Comparison of ENCODE assay signal across 20 mouse cellular contexts in the genomic region with DNA sequence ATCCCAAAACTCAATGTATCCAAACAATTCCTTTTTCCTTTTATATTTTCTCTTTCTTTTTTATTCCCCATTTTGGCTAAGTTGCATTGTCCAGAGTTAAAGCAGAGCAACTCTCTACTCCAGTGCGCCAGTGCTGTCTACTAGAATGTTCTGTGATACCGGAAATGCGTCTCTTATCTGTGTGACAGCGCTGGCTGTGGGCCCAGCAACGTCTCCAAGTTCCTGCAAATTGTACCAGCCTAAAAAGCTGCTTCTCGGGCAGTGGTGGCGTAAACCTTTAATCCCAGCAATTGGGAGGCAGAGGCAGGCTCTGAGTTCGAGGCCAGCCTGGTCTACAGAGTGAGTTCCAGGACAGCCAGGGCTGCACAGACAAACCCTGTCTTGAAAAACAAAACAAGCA. TPM values are rescaled to one million over a fixed set of nuclear protein-coding genes. Genes with fewer than 3 reads are reported as not detected.
DNase-seq lines count a peak whose midpoint lies in the region; ATAC-seq and TF ChIP-seq lines count a peak whose summit lies in the region.
"Had no signal": no experiment of that assay in that cellular context is flagged by ENCODE, and none has a peak within 500 bp of the region (broad histone marks: within the 10 kb centered on the region; RNA-seq: fewer than 3 reads in every experiment).

No protein-coding gene starts in this region.

- no peak overlapping the region for H3K27ac ChIP-seq in heart, embryonic 12.5 days (ENCODE audit: poor library complexity, severe bottlenecking)
- no peak overlapping the region for H3K27ac ChIP-seq in lung, embryonic 14.5 days (ENCODE audit: low read depth)
- no peak overlapping the region for H3K27ac ChIP-seq in limb, embryonic 10.5 days
- H3K27ac ChIP-seq: heart, embryonic 13.5 days; hindbrain, embryonic 12.5 days; kidney, postnatal 0 days; left cerebral cortex, adult 2 months; liver, embryonic 12.5 days; stomach, postnatal 0 days had no signal

- H3K36me3 ChIP-seq in heart, embryonic 12.5 days, result no peaks in the 10 kb centered on the region
- no peaks in the 10 kb centered on the region for H3K36me3 ChIP-seq in lung, embryonic 14.5 days (ENCODE audit: insufficient read depth)
- no peaks in the 10 kb centered on the region for H3K36me3 ChIP-seq in limb, embryonic 10.5 days
- H3K36me3 ChIP-seq: heart, embryonic 13.5 days; hindbrain, embryonic 12.5 days; liver, embryonic 12.5 days had no signal

- peak; percentile 25 to 45 for DNase-seq in heart, postnatal 10 days
- peak; percentile 63 for DNase-seq in lung, embryonic 14.5 days
- DNase-seq in lung, adult 2 months, result no peak
- DNase-seq in heart, postnatal 4 days, result peak; percentile 20
- no peak for DNase-seq in gastrocnemius, postnatal 14 days
- DNase-seq in limb, embryonic 10.5 days (ENCODE audit: low spot score), result no peak
- DNase-seq: adrenal gland, postnatal 25 days; cerebellum, adult 11 months; cerebellum, postnatal 25 days; layer of hippocampus, adult 9-11 months had no signal

- no peaks in the 10 kb centered on the region for H3K9me3 ChIP-seq in heart, embryonic 12.5 days (replicated peaks)
- H3K9me3 ChIP-seq in lung, embryonic 14.5 days (ENCODE audit: low read depth, low read length), result no peaks in the 10 kb centered on the region
- no peaks in the 10 kb centered on the region for H3K9me3 ChIP-seq in limb, embryonic 10.5 days (replicated peaks)
- H3K9me3 ChIP-seq: heart, embryonic 13.5 days; hindbrain, embryonic 12.5 days; liver, embryonic 12.5 days had no signal

- intact Hi-C loops in heart, postnatal 10 days (cut with DNase I), result no loop called here
- intact Hi-C loops in gastrocnemius, postnatal 14 days (cut with DNase I; ENCODE audit: low total_unique reads), result no loop called here

- ATAC-seq in heart, embryonic 12.5 days (ENCODE audit: insufficient number of reproducible peaks, low FRiP score), result no peak
- no peak for ATAC-seq in lung, embryonic 14.5 days (ENCODE audit: insufficient read depth)
- peak; percentile 66 for ATAC-seq in megakaryocyte progenitor cell, adult 5-6 weeks (replicated peaks; ENCODE audit: poor library complexity)
- ATAC-seq: activated CD4-positive, CD25-positive, alpha-beta regulatory T cell, adult 4 months; liver, embryonic 12.5 days had no signal

- no peak overlapping the region for H3K4me3 ChIP-seq in heart, embryonic 12.5 days
- H3K4me3 ChIP-seq in lung, embryonic 14.5 days (ENCODE audit: low read depth, low read length), result no peak overlapping the region
- H3K4me3 ChIP-seq in lung, adult 2 months (replicated peaks; ENCODE audit: extremely low read depth, low read depth, low read length), result no peak overlapping the region
- no peak overlapping the region for H3K4me3 ChIP-seq in limb, embryonic 10.5 days
- H3K4me3 ChIP-seq: heart, embryonic 13.5 days; hindbrain, embryonic 12.5 days; left cerebral cortex, adult 2 months; liver, embryonic 12.5 days had no signal

- no peak for TF ChIP-seq POLR2A in lung, adult 2 months (IDR thresholded peaks at IDR 0.05; ENCODE audit: borderline replicate concordance, extremely low read depth, low read depth, low read length)

- TF ChIP-seq CTCF in lung, embryonic 14.5 days (IDR thresholded peaks at IDR 0.05; ENCODE audit: low read depth), result no peak
- TF ChIP-seq CTCF in lung, adult 2 months (IDR thresholded peaks at IDR 0.05; ENCODE audit: insufficient read depth, low read length), result no peak

- no peak overlapping the region for H3K9ac ChIP-seq in heart, embryonic 12.5 days
- H3K9ac ChIP-seq in lung, embryonic 14.5 days, result no peak overlapping the region
- H3K9ac ChIP-seq: heart, embryonic 13.5 days; hindbrain, embryonic 12.5 days; liver, embryonic 12.5 days had no signal

- H3K4me2 ChIP-seq in heart, embryonic 12.5 days, result no peak overlapping the region
- no peak overlapping the region for H3K4me2 ChIP-seq in lung, embryonic 14.5 days
- H3K4me2 ChIP-seq: heart, embryonic 13.5 days; hindbrain, embryonic 12.5 days; liver, embryonic 12.5 days; midbrain, embryonic 11.5 days had no signal

- no peaks in the 10 kb centered on the region for H3K27me3 ChIP-seq in heart, embryonic 12.5 days (replicated peaks)
- no peaks in the 10 kb centered on the region for H3K27me3 ChIP-seq in lung, embryonic 14.5 days (ENCODE audit: insufficient read depth, low read length)
- H3K27me3 ChIP-seq in limb, embryonic 10.5 days (ENCODE audit: low read depth, poor library complexity, severe bottlenecking), result peaks cover 26% of the 10 kb centered on the region
- H3K27me3 ChIP-seq: heart, embryonic 13.5 days; hindbrain, embryonic 12.5 days; liver, embryonic 12.5 days had no signal

- WGBS in heart, embryonic 12.5 days, result 49% methylated on average over 8 of the region's 8 CpGs
- WGBS in lung, embryonic 14.5 days, result 67% methylated on average over 8 of the region's 8 CpGs
- 64% methylated on average over 8 of the region's 8 CpGs for WGBS in lung, adult 2 months
- 87% methylated on average over 8 of the region's 8 CpGs for WGBS in limb, embryonic 10.5 days

- H3K4me1 ChIP-seq in heart, embryonic 12.5 days (replicated peaks), result no peaks in the 10 kb centered on the region; the same call in 1 of the 2 replicates
- H3K4me1 ChIP-seq in lung, embryonic 14.5 days (ENCODE audit: insufficient read depth), result no peaks in the 10 kb centered on the region
- no peaks in the 10 kb centered on the region; the same call in 1 of the 2 replicates for H3K4me1 ChIP-seq in lung, adult 2 months (ENCODE audit: control insufficient read depth, insufficient read depth, low read length)
- H3K4me1 ChIP-seq in limb, embryonic 10.5 days, result peaks cover 23% of the 10 kb centered on the region
- H3K4me1 ChIP-seq: hindbrain, embryonic 12.5 days; liver, embryonic 12.5 days had no signal

RNA-seq across cellular contexts. Expression of a gene that starts 59.4 kb away (rescaled TPM):
- 10 to 100 TPM; 12.7 to 13.1 TPM for total RNA-seq in heart, postnatal 10 days (2021)
- 29.5 and 30.6 TPM in 2 replicates for polyA plus RNA-seq in heart, embryonic 12.5 days (2016; fragmentation: Nextera tagmentation; extraction: Ambion mirVana)
- 33.8 and 39.9 TPM in 2 replicates for polyA plus RNA-seq in lung, embryonic 14.5 days (2014; fragmentation: Nextera tagmentation; extraction: Ambion mirVana)
- polyA plus RNA-seq in lung, adult 2 months (2012; rRNA removed), result 20.1 and 20.4 TPM in 2 replicates
- total RNA-seq in heart, postnatal 4 days (2021), result 10 to 100 TPM; 17.0 to 18.9 TPM
- 43.3 and 45.0 TPM in 2 replicates for total RNA-seq in megakaryocyte progenitor cell, adult 5-6 weeks (2015)
- 11.2 and 14.5 TPM in 2 replicates for total RNA-seq in megakaryocyte progenitor cell, adult 5-6 weeks (2017)
- total RNA-seq in gastrocnemius, postnatal 14 days (2021), result 1 to 10 TPM; 7.9 to 8.7 TPM
- polyA plus RNA-seq in limb, embryonic 10.5 days (2016; fragmentation: Nextera tagmentation; extraction: Ambion mirVana), result 36.3 and 41.4 TPM in 2 replicates

Comparison
In these comparisons a context has a peak if more than half of its experiments do, and no peak if none do; other contexts are left out.
1. DNase-seq: peak in heart, postnatal 10 days (2 of 2), lung, embryonic 14.5 days (single experiment) and heart, postnatal 4 days (single experiment); none in lung, adult 2 months (single experiment), gastrocnemius, postnatal 14 days (single experiment) and limb, embryonic 10.5 days (single experiment).